Mouse (Mus musculus): ENCODE results near the gene Mvp. TPM values are rescaled to one million over a fixed set of nuclear protein-coding genes. Genes with fewer than 3 reads are reported as not detected.
A peak's percentile ranks its signal among the peaks of the same experiment; 100 is the strongest.

The Mvp gene
- polyA plus RNA-seq, 1 experiment from 2014 or later: 3.0 TPM

- 62% methylated on average over 6 of the region's 6 CpGs for WGBS
- peaks cover 16% of the 10 kb centered on the region for H3K36me3 ChIP-seq (ENCODE audit: control insufficient read depth, insufficient read depth)
- no peak overlapping the region for H3K4me3 ChIP-seq (replicated peaks; ENCODE audit: low read length)
- H3K27me3 ChIP-seq (replicated peaks; ENCODE audit: control insufficient read depth, insufficient read depth, low read length): 0 out of 2 replicates have a peak, but pooled peaks cover 1% of the 10 kb centered on the region
- H3K9ac ChIP-seq (replicated peaks; ENCODE audit: low read depth, low read length): no peak overlapping the region
- no peak for ATAC-seq
- H3K4me2 ChIP-seq (ENCODE audit: low read length): no peak overlapping the region
- H3K4me1 ChIP-seq (replicated peaks; ENCODE audit: control insufficient read depth, insufficient read depth, low read length): no peaks in the 10 kb centered on the region
- no peak overlapping the region for H3K27ac ChIP-seq (ENCODE audit: low read length)
- H3K9me3 ChIP-seq (ENCODE audit: control insufficient read depth, low read length): no peaks in the 10 kb centered on the region
These were observed 47.1 kb downstream of the Mvp start for GRCm38 (mm10) chr7:126967361-126967760.

DNA sequence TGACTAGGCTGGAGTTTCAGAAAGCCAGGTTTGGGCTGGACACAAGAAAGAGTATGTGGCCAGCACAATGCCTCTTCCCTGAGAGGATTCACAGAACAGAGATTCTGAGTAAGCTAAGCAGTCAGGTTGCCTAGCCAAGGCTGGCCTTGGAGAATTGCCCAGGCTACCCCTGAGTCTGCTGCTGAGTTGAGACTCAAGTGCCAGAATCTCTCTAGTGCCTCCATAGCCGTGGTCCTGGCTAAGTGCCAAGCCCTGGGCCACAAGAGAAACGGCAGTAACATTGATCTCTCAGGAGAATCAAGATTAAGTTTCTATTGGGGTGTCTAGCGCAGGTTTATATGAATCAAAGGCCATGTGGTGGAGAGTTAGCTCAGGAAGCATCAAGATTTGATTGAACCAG is 48.9 kb downstream of the Mvp start:
- 0 out of 2 replicates have a peak, but pooled peaks cover 8% of the 10 kb centered on the region for H3K27me3 ChIP-seq (replicated peaks; ENCODE audit: control insufficient read depth, insufficient read depth, low read length)
- H3K9me3 ChIP-seq (ENCODE audit: control insufficient read depth, low read length): no peaks in the 10 kb centered on the region
- no peak overlapping the region for H3K9ac ChIP-seq (replicated peaks; ENCODE audit: low read depth, low read length)
- H3K4me3 ChIP-seq (replicated peaks; ENCODE audit: low read length): no peak overlapping the region
- no peak overlapping the region for H3K4me2 ChIP-seq (ENCODE audit: low read length)
- H3K36me3 ChIP-seq (ENCODE audit: control insufficient read depth, insufficient read depth): peaks cover 12% of the 10 kb centered on the region
- H3K27ac ChIP-seq (ENCODE audit: low read length): no peak overlapping the region
- 45% methylated on average over 3 of the region's 3 CpGs for WGBS
- ATAC-seq: no peak
- H3K4me1 ChIP-seq (replicated peaks; ENCODE audit: control insufficient read depth, insufficient read depth, low read length): no peaks in the 10 kb centered on the region

DNA sequence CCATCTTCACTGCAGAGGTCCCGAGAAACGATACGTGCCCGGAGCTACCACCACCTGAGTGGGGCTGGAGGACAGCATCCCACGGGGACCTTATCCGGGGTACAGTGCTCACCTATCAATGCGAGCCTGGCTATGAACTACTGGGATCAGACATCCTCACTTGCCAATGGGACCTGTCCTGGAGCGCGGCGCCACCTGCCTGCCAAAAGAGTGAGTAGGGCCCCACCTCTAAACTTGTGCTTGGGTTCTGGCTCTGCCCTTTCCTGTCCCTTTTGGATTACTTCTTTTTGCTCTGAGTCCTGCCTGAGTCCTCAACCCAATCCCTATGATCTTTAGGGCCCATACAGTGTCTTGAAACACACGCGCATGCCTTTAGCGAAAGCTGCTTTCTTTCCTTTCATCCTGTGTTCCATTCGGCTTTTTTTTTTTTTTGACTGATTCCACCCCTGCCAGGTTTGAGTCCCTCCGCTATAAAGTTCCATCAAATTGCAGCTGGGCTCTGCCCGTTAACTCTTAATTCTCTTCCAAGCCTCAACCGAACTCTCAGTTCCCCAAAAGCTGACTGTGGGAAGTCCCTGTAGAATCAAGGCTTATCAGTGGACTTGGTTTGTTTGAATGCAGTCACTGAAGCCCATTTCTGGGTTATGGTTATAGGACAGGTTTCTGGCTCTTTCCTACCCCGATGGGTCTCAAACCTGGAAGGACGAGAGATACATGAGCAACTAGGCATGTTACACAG is 50.7 kb downstream of the Mvp start:
- ATAC-seq: no peak
- H3K36me3 ChIP-seq (ENCODE audit: control insufficient read depth, insufficient read depth): peaks cover 17% of the 10 kb centered on the region
- no peak overlapping the region for H3K4me3 ChIP-seq (replicated peaks; ENCODE audit: low read length)
- no peak overlapping the region for H3K4me2 ChIP-seq (ENCODE audit: low read length)
- no peaks in the 10 kb centered on the region for H3K4me1 ChIP-seq (replicated peaks; ENCODE audit: control insufficient read depth, insufficient read depth, low read length)
- H3K9ac ChIP-seq (replicated peaks; ENCODE audit: low read depth, low read length): no peak overlapping the region
- H3K9me3 ChIP-seq (ENCODE audit: control insufficient read depth, low read length): no peaks in the 10 kb centered on the region
- no peak overlapping the region for H3K27ac ChIP-seq (ENCODE audit: low read length)
- WGBS: 25% methylated on average over 19 of the region's 19 CpGs
- 0 out of 2 replicates have a peak, but pooled peaks cover 8% of the 10 kb centered on the region for H3K27me3 ChIP-seq (replicated peaks; ENCODE audit: control insufficient read depth, insufficient read depth, low read length)

DNA sequence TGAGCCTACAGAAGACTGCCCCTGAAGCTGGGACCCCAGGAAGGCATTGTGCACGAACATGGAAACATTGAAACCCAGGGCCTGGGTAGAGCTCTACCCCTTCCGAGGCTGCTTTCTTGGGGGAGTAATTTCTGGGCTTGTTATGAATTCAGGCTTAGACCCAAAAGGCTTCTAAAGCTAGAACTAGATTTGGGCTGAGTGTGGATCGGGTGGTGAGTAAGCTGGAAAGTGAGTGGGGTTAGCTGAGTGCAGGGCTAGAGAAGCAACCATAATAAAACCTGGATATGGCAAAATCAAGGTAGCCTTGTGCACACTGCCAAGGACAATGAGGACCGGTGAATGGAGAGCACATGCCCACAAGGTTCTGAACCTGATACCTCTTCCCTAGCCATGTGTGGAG is 52.5 kb downstream of the Mvp start:
- Histone ChIP-seq H3K4me2 (ENCODE audit: low read length) (no peak overlapping the region), H3K9me3 (ENCODE audit: control insufficient read depth, low read length) (no peaks in the 10 kb centered on the region), H3K4me3 (replicated peaks; ENCODE audit: low read length) (no peak overlapping the region), H3K9ac (replicated peaks; ENCODE audit: low read depth, low read length) (no peak overlapping the region), H3K36me3 (ENCODE audit: control insufficient read depth, insufficient read depth) (peaks cover 11% of the 10 kb centered on the region), H3K4me1 (replicated peaks; ENCODE audit: control insufficient read depth, insufficient read depth, low read length) (no peaks in the 10 kb centered on the region), H3K27ac (ENCODE audit: low read length) (no peak overlapping the region), H3K27me3 (replicated peaks; ENCODE audit: control insufficient read depth, insufficient read depth, low read length) (0 out of 2 replicates have a peak, but pooled peaks cover 8% of the 10 kb centered on the region)
- ATAC-seq: no peak
- 90% methylated on average over 4 of the region's 4 CpGs for WGBS

DNA sequence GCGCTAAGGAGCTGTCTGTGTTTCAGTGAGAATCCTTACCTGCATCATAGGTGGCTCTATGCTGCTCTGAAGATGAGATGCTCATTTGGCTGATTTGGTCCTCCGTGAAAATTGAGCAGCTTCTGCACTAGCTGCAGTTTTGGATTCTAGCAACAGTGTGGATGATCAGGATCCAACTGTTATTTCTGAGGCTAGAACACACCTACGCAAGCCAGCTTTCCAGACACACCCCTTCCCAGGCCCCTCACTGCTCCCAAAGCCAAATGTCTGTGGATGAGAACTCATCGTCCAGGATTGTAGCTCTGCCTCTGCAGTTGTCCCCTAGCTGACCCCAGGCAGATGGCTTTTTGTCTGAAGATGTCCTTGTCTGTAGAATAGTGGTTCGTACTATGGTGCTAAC is 53.3 kb downstream of the Mvp start:
- no peak overlapping the region for H3K4me2 ChIP-seq (ENCODE audit: low read length)
- no peaks in the 10 kb centered on the region for H3K9me3 ChIP-seq (ENCODE audit: control insufficient read depth, low read length)
- WGBS: 87% methylated on average over 5 of the region's 5 CpGs
- no peak for ATAC-seq
- no peaks in the 10 kb centered on the region for H3K4me1 ChIP-seq (replicated peaks; ENCODE audit: control insufficient read depth, insufficient read depth, low read length)
- no peak overlapping the region for H3K9ac ChIP-seq (replicated peaks; ENCODE audit: low read depth, low read length)
- no peak overlapping the region for H3K27ac ChIP-seq (ENCODE audit: low read length)
- no peak overlapping the region for H3K4me3 ChIP-seq (replicated peaks; ENCODE audit: low read length)
- 0 out of 2 replicates have a peak, but pooled peaks cover 8% of the 10 kb centered on the region for H3K27me3 ChIP-seq (replicated peaks; ENCODE audit: control insufficient read depth, insufficient read depth, low read length)
- H3K36me3 ChIP-seq (ENCODE audit: control insufficient read depth, insufficient read depth): peaks cover 10% of the 10 kb centered on the region

DNA sequence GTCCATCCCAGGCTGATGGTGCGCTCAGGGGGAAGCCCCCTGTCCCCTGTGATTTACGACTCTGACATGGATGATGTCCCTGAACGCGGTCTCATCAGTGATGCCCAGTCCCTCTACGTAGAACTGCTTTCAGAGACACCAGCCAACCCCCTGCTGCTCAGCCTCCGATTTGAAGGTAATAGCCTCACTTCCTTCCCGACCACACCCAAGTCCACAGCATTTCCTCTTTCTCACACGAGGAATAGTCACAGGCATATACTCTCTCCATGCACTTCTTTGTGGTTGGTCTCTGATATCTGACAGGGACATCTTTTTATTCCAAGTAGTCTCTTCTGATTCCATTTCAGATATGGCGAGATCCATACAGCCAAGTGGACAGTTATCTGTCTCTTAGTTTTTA is 54.6 kb downstream of the Mvp start:
- ATAC-seq: no peak
- peaks cover 10% of the 10 kb centered on the region for H3K36me3 ChIP-seq (ENCODE audit: control insufficient read depth, insufficient read depth)
- no peak overlapping the region for H3K4me3 ChIP-seq (replicated peaks; ENCODE audit: low read length)
- no peak overlapping the region for H3K4me2 ChIP-seq (ENCODE audit: low read length)
- WGBS: 79% methylated on average over 9 of the region's 9 CpGs
- no peak overlapping the region for H3K27ac ChIP-seq (ENCODE audit: low read length)
- no peak overlapping the region for H3K9ac ChIP-seq (replicated peaks; ENCODE audit: low read depth, low read length)
- no peaks in the 10 kb centered on the region for H3K9me3 ChIP-seq (ENCODE audit: control insufficient read depth, low read length)
- H3K4me1 ChIP-seq (replicated peaks; ENCODE audit: control insufficient read depth, insufficient read depth, low read length): no peaks in the 10 kb centered on the region
- 0 out of 2 replicates have a peak, but pooled peaks cover 8% of the 10 kb centered on the region for H3K27me3 ChIP-seq (replicated peaks; ENCODE audit: control insufficient read depth, insufficient read depth, low read length)

- no peak overlapping the region for H3K27ac ChIP-seq (ENCODE audit: low read length)
- peaks cover 23% of the 10 kb centered on the region for H3K4me1 ChIP-seq (replicated peaks; ENCODE audit: control insufficient read depth, insufficient read depth, low read length)
- H3K4me2 ChIP-seq (ENCODE audit: low read length): no peak overlapping the region
- H3K27me3 ChIP-seq (replicated peaks; ENCODE audit: control insufficient read depth, insufficient read depth, low read length): 0 out of 2 replicates have a peak, but pooled peaks cover 2% of the 10 kb centered on the region
- no peak overlapping the region for H3K9ac ChIP-seq (replicated peaks; ENCODE audit: low read depth, low read length)
- ATAC-seq: no peak
- no peaks in the 10 kb centered on the region for H3K9me3 ChIP-seq (ENCODE audit: control insufficient read depth, low read length)
- peaks cover 7% of the 10 kb centered on the region for H3K36me3 ChIP-seq (ENCODE audit: control insufficient read depth, insufficient read depth)
- H3K4me3 ChIP-seq (replicated peaks; ENCODE audit: low read length): no peak overlapping the region
- WGBS: 52% methylated on average over 3 of the region's 3 CpGs
These were observed 59.3 kb downstream of the Mvp start for GRCm38 (mm10) chr7:126955125-126955524.

- 0 out of 2 replicates have a peak overlapping the region, but pooled peaks have one; percentile 62 for H3K4me3 ChIP-seq (replicated peaks; ENCODE audit: low read length)
- H3K9ac ChIP-seq (replicated peaks; ENCODE audit: low read depth, low read length): peak overlapping the region; percentile 33
- peaks cover 38% of the 10 kb centered on the region for H3K4me1 ChIP-seq (replicated peaks; ENCODE audit: control insufficient read depth, insufficient read depth, low read length)
- no peak overlapping the region for H3K27ac ChIP-seq (ENCODE audit: low read length)
- no peaks in the 10 kb centered on the region for H3K9me3 ChIP-seq (ENCODE audit: control insufficient read depth, low read length)
- peak overlapping the region; percentile 89 for H3K4me2 ChIP-seq (ENCODE audit: low read length)
- H3K36me3 ChIP-seq (ENCODE audit: control insufficient read depth, insufficient read depth): peaks cover 4% of the 10 kb centered on the region; the same call in 1 of the 2 replicates
- no peak for ATAC-seq
- H3K27me3 ChIP-seq (replicated peaks; ENCODE audit: control insufficient read depth, insufficient read depth, low read length): 0 out of 2 replicates have a peak, but pooled peaks cover 2% of the 10 kb centered on the region
- WGBS: 5% methylated on average over 8 of the region's 8 CpGs
These were observed 61.8 kb downstream of the Mvp start for GRCm38 (mm10) chr7:126952646-126953045.

DNA sequence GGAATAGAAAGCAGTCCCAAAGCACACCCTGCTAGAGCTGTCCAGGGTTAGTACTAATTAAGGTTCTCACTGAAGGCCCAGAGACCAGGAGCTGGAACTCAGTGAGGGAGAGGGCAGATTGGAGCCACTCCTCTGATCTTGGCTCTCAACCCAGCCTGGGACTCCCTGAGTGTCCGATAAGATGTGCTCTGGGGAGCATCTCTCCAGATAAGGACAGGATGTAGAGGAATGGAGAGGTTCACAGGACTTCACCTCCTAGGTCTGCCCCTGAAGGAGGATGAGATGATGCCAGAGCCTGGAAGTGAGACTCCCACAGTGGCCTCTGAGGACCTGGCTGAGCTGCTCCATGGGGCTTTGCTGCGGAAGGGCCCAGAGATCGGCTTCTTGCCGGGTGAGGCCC is 62.7 kb downstream of the Mvp start:
- Histone ChIP-seq H3K27me3 (replicated peaks; ENCODE audit: control insufficient read depth, insufficient read depth, low read length) (0 out of 2 replicates have a peak, but pooled peaks cover 2% of the 10 kb centered on the region), H3K9ac (replicated peaks; ENCODE audit: low read depth, low read length) (peak overlapping the region; percentile 76), H3K9me3 (ENCODE audit: control insufficient read depth, low read length) (no peaks in the 10 kb centered on the region), H3K27ac (ENCODE audit: low read length) (no peak overlapping the region), H3K36me3 (ENCODE audit: control insufficient read depth, insufficient read depth) (peaks cover 4% of the 10 kb centered on the region; the same call in 1 of the 2 replicates), H3K4me1 (replicated peaks; ENCODE audit: control insufficient read depth, insufficient read depth, low read length) (peaks cover 39% of the 10 kb centered on the region), H3K4me2 (ENCODE audit: low read length) (peak overlapping the region; percentile 89), H3K4me3 (replicated peaks; ENCODE audit: low read length) (peak overlapping the region; percentile 62)
- WGBS: 24% methylated on average over 4 of the region's 4 CpGs
- no peak for ATAC-seq

Data from forebrain, embryonic 16.5 days (tissue).